Mouse (Mus musculus) intestine, embryonic 14.5 days (tissue): ENCODE measurements around the gene Aox4. TPM values are rescaled to one million over a fixed set of nuclear protein-coding genes. Genes with fewer than 3 reads are reported as not detected.

Experiments
- ATAC-seq: fragments of 200-750 bp; cut with Nextera tagmentation; replicated peaks from 2 replicates; pipeline ENCODE4 v1.8.0; 2017; ENCODE audit warnings: low read depth, moderate number of reproducible peaks, moderate TSS enrichment, moderate library complexity; ENCODE audit not compliant: low FRiP score, low TSS enrichment
- DNase-seq: peaks from one replicate; pipeline ENCODE4 v3.0.0-alpha.2; 2018; ENCODE audit warnings: low spot score
- H3K27ac ChIP-seq: fragments of 300-500 bp; sonication (generic); 2 replicates; pipeline ENCODE4 v1.5.1; 2014; ENCODE audit warnings: low read depth, mild to moderate bottlenecking, control low read depth
- H3K27me3 ChIP-seq: fragments of 300-500 bp; sonication (generic); replicated peaks from 2 replicates; pipeline ENCODE4 v1.6.1; 2014; ENCODE audit warnings: low read length, control low read depth; ENCODE audit not compliant: control insufficient read depth, insufficient read depth
- H3K36me3 ChIP-seq: fragments of 300-500 bp; sonication (generic); 2 replicates; pipeline ENCODE4 v1.6.1; 2014; ENCODE audit warnings: low read length, control low read depth; ENCODE audit not compliant: control insufficient read depth, insufficient read depth
- H3K4me1 ChIP-seq: fragments of 300-500 bp; sonication (generic); replicated peaks from 2 replicates; pipeline ENCODE4 v1.6.1; 2014; ENCODE audit warnings: low read length, control low read depth, mixed read lengths; ENCODE audit not compliant: control insufficient read depth, insufficient read depth
- H3K4me2 ChIP-seq: fragments of 300-500 bp; sonication (generic); 2 replicates; pipeline ENCODE4 v1.6.1; 2014; ENCODE audit warnings: low read length
- H3K4me3 ChIP-seq: fragments of 300-500 bp; sonication (generic); 2 replicates; pipeline ENCODE4 v1.5.1; 2014; ENCODE audit warnings: low read depth, low read length, control low read depth, mixed read lengths
- H3K9ac ChIP-seq: fragments of 300-500 bp; sonication (generic); 2 replicates; pipeline ENCODE4 v1.6.1; 2014; ENCODE audit warnings: mild to moderate bottlenecking, low read length
- H3K9me3 ChIP-seq: fragments of 300-500 bp; sonication (generic); 2 replicates; pipeline ENCODE4 v1.6.1; 2016; ENCODE audit warnings: low read length, control low read depth; ENCODE audit not compliant: control insufficient read depth
- WGBS: fragments of 180-500 bp; shearing (Covaris S2); extraction: QIAGEN DNeasy Blood & Tissue Kit; methylation state at CpG from one replicate; pipeline ENCODE4 v1.1.7; 2014; 5-methylcytosine and 5-hydroxymethylcytosine counted together
- polyA plus RNA-seq: library from polyadenylated mRNA; unstranded; fragments of >200 nt; fragmentation: Nextera tagmentation; extraction: Ambion mirVana; gene quantifications from 2 replicates; pipeline ENCODE4 v1.2.1, GENCODE M21; 2014

Aox4 gene
- polyA plus RNA-seq, 1 experiment from 2014 or later, result 0.87 TPM

GRCm38 (mm10) chr1:58257195-58257991 is 47.2 kb downstream of the Aox4 start:
- Histone ChIP-seq H3K4me3 (no peak overlapping the region), H3K36me3 (no peaks in the 10 kb centered on the region), H3K27ac (no peak overlapping the region), H3K27me3 (no peaks in the 10 kb centered on the region), H3K4me1 (no peaks in the 10 kb centered on the region), H3K9me3 (no peaks in the 10 kb centered on the region), H3K4me2 (no peak overlapping the region), H3K9ac (no peak overlapping the region)
- DNase-seq (no peak), ATAC-seq (no peak)
- WGBS, result 78% methylated on average over 10 of the region's 10 CpGs

GRCm38 (mm10) chr1:58260311-58260710 is 50.1 kb downstream of the Aox4 start:
- Histone ChIP-seq H3K9me3 (no peaks in the 10 kb centered on the region), H3K4me3 (no peak overlapping the region), H3K9ac (no peak overlapping the region), H3K27ac (no peak overlapping the region), H3K27me3 (no peaks in the 10 kb centered on the region), H3K4me1 (no peaks in the 10 kb centered on the region), H3K4me2 (no peak overlapping the region), H3K36me3 (no peaks in the 10 kb centered on the region)
- no peak for ATAC-seq
- 42% methylated on average over 3 of the region's 3 CpGs for WGBS
- DNase-seq, result no peak

GRCm38 (mm10) chr1:58268231-58268630 is 58.0 kb downstream of the Aox4 start:
- H3K9me3 ChIP-seq, result no peaks in the 10 kb centered on the region
- H3K36me3 ChIP-seq, result no peaks in the 10 kb centered on the region
- 81% methylated on average over 2 of the region's 2 CpGs for WGBS
- no peak overlapping the region for H3K9ac ChIP-seq
- H3K4me2 ChIP-seq, result no peak overlapping the region
- no peaks in the 10 kb centered on the region for H3K4me1 ChIP-seq
- H3K27me3 ChIP-seq, result no peaks in the 10 kb centered on the region
- no peak overlapping the region for H3K4me3 ChIP-seq
- ATAC-seq (no peak), DNase-seq (no peak)
- no peak overlapping the region for H3K27ac ChIP-seq

- H3K9me3 ChIP-seq, result no peaks in the 10 kb centered on the region
- ATAC-seq, result no peak
- WGBS, result 51% methylated on average over 6 of the region's 6 CpGs
- no peak overlapping the region for H3K4me2 ChIP-seq
- H3K4me1 ChIP-seq, result no peaks in the 10 kb centered on the region; the same call in 1 of the 2 replicates
- no peak overlapping the region for H3K9ac ChIP-seq
- DNase-seq, result peak; percentile 73
- no peaks in the 10 kb centered on the region for H3K27me3 ChIP-seq
- H3K36me3 ChIP-seq, result no peaks in the 10 kb centered on the region
- no peak overlapping the region for H3K27ac ChIP-seq
- H3K4me3 ChIP-seq, result no peak overlapping the region
Measured at GRCm38 (mm10) chr1:58270807-58271569, 60.8 kb downstream of the Aox4 start.

GRCm38 (mm10) chr1:58275879-58276278 is 65.7 kb downstream of the Aox4 start:
- ATAC-seq (no peak), DNase-seq (no peak)
- Histone ChIP-seq H3K27me3 (no peaks in the 10 kb centered on the region), H3K4me2 (no peak overlapping the region), H3K9me3 (no peaks in the 10 kb centered on the region), H3K4me1 (no peaks in the 10 kb centered on the region; the same call in 1 of the 2 replicates), H3K9ac (no peak overlapping the region), H3K36me3 (no peaks in the 10 kb centered on the region), H3K4me3 (no peak overlapping the region), H3K27ac (no peak overlapping the region)
- 28% methylated on average over 9 of the region's 9 CpGs for WGBS

GRCm38 (mm10) chr1:58278026-58278425 is 67.8 kb downstream of the Aox4 start, which contains the start of gene Aox2:
Gene Aox2 (plus strand): TSS chr1:58278326.
- 78% methylated on average over 5 of the region's 5 CpGs for WGBS
- no peak within 1 kb of the TSS for H3K4me2 ChIP-seq
- no peak for DNase-seq
- no peak for ATAC-seq
- H3K27ac ChIP-seq, result no peak within 1 kb of the TSS
- H3K9ac ChIP-seq, result no peak within 1 kb of the TSS
- no peaks in the 10 kb centered on the region; the same call in 1 of the 2 replicates for H3K4me1 ChIP-seq
- H3K4me3 ChIP-seq, result no peak within 1 kb of the TSS
- no peaks in the 10 kb centered on the region for H3K36me3 ChIP-seq
- H3K9me3 ChIP-seq, result no peaks in the 10 kb centered on the region
- no peaks in the 10 kb centered on the region for H3K27me3 ChIP-seq

GRCm38 (mm10) chr1:58278513-58278912 is 68.3 kb downstream of the Aox4 start:
- no peaks in the 10 kb centered on the region for H3K27me3 ChIP-seq
- ATAC-seq (no peak), DNase-seq (no peak)
- H3K4me2 ChIP-seq, result no peak overlapping the region
- no peak overlapping the region for H3K9ac ChIP-seq
- no peaks in the 10 kb centered on the region for H3K9me3 ChIP-seq
- WGBS, result 59% methylated on average over 7 of the region's 7 CpGs
- no peaks in the 10 kb centered on the region for H3K36me3 ChIP-seq
- H3K4me3 ChIP-seq, result no peak overlapping the region
- no peaks in the 10 kb centered on the region; the same call in 1 of the 2 replicates for H3K4me1 ChIP-seq
- H3K27ac ChIP-seq, result no peak overlapping the region

GRCm38 (mm10) chr1:58280381-58280780 is 70.2 kb downstream of the Aox4 start:
- no peaks in the 10 kb centered on the region for H3K27me3 ChIP-seq
- H3K27ac ChIP-seq, result no peak overlapping the region
- DNase-seq, result no peak

More at GRCm38 (mm10) chr1:58280381-58280780, 70.2 kb downstream of the Aox4 start:
- WGBS, result 71% methylated on average over 4 of the region's 4 CpGs
- no peaks in the 10 kb centered on the region; the same call in 1 of the 2 replicates for H3K4me1 ChIP-seq
- no peaks in the 10 kb centered on the region for H3K36me3 ChIP-seq
- H3K9me3 ChIP-seq, result no peaks in the 10 kb centered on the region
- no peak overlapping the region for H3K4me3 ChIP-seq
- ATAC-seq, result no peak
- H3K4me2 ChIP-seq, result no peak overlapping the region
- no peak overlapping the region for H3K9ac ChIP-seq
